Mouse (Mus musculus): ENCODE data around the gene Krt4.

GRCm38 (mm10) chr15:101958891-101959290 lies 34.4 kb upstream of the Krt4 start:
- TF ChIP-seq ZC3H11A (IDR thresholded peaks at IDR 0.05; ENCODE audit: borderline replicate concordance, low read depth, low read length) (no peak), MAFK (IDR thresholded peaks at IDR 0.05; ENCODE audit: insufficient read depth, low read depth, low read length) (no peak), CHD2 (IDR thresholded peaks at IDR 0.05; ENCODE audit: low read depth, low read length) (no peak), HCFC1 (IDR thresholded peaks at IDR 0.05; ENCODE audit: borderline replicate concordance, insufficient read depth, low read length) (no peak), ZNF384 (IDR thresholded peaks at IDR 0.05; ENCODE audit: low read depth, low read length) (no peak)
